Mouse (Mus musculus) hindbrain, embryonic 15.5 days (tissue): ENCODE measurements around the gene Rasl11a. TPM values are rescaled to one million over a fixed set of nuclear protein-coding genes. Genes with fewer than 3 reads are reported as not detected.
A peak's percentile ranks its signal among the peaks of the same experiment; 100 is the strongest.

ENCODE experiments used
- ATAC-seq: fragments of 200-750 bp; cut with Nextera tagmentation; 2 replicates; pipeline ENCODE4 v1.8.0; 2017; ENCODE audit warnings: low read depth, moderate number of reproducible peaks, moderate TSS enrichment; ENCODE audit not compliant: low FRiP score
- H3K27ac ChIP-seq: fragments of 300-500 bp; sonication (generic); replicated peaks from 2 replicates; pipeline ENCODE4 v1.5.1; 2015; ENCODE audit warnings: mild to moderate bottlenecking, inconsistent platforms
- H3K27me3 ChIP-seq: fragments of 300-500 bp; sonication (generic); 2 replicates; pipeline ENCODE4 v1.6.1; 2015; ENCODE audit warnings: control low read depth, inconsistent platforms
- H3K36me3 ChIP-seq: fragments of 300-500 bp; sonication (generic); 2 replicates; pipeline ENCODE4 v1.6.1; 2015; ENCODE audit warnings: control low read depth, inconsistent platforms
- H3K4me1 ChIP-seq: fragments of 300-500 bp; sonication (generic); replicated peaks from 2 replicates; pipeline ENCODE4 v1.6.1; 2015; ENCODE audit warnings: control low read depth, inconsistent platforms
- H3K4me2 ChIP-seq: fragments of 300-500 bp; sonication (generic); 2 replicates; pipeline ENCODE4 v1.6.1; 2015; ENCODE audit warnings: moderate library complexity, mild to moderate bottlenecking, inconsistent platforms
- H3K4me3 ChIP-seq: fragments of 300-500 bp; sonication (generic); 2 replicates; pipeline ENCODE4 v1.5.1; 2015; ENCODE audit warnings: mild to moderate bottlenecking, inconsistent platforms
- H3K9ac ChIP-seq: fragments of 300-500 bp; sonication (generic); 2 replicates; pipeline ENCODE4 v1.6.1; 2015; ENCODE audit warnings: inconsistent platforms
- H3K9me3 ChIP-seq: fragments of 300-500 bp; sonication (generic); 2 replicates; pipeline ENCODE4 v1.6.1; 2016; ENCODE audit warnings: control low read depth, inconsistent platforms
- WGBS: fragments of 180-500 bp; shearing (Covaris S2); methylation state at CpG from one replicate; pipeline ENCODE4 v1.1.7; 2015; 5-methylcytosine and 5-hydroxymethylcytosine counted together
- polyA plus RNA-seq: library from polyadenylated mRNA; unstranded; fragments of >200 nt; fragmentation: Nextera tagmentation; extraction: Ambion mirVana; gene quantifications from 2 replicates; pipeline ENCODE4 v1.2.1, GENCODE M21; 2015

Rasl11a gene
- polyA plus RNA-seq: 9.3 and 9.9 TPM in 2 replicates

DNA sequence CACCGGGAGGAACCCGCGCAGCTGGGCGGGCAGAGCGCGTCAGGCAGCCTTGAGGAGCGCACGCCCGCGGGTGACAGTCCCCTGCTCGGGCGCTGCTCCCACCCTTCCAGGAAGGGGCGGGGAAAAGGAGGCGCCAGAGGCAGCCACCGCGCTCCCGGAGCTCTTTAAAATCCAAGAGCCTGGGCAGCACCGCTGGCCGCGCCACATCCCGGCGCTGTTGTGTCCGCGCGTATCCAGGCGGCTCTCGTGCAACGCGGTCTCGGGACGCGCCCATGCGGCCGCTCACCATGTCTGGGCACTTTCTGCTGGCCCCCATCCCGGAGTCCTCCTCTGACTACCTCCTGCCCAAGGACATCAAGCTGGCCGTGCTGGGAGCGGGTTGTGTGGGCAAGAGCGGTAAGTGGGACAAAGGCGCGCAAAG lies at the start of gene Rasl11a:
Rasl11a (plus strand) TSS at position 127 of the 421 bp plus-strand sequence.
- H3K9me3 ChIP-seq: no peaks in the 10 kb centered on the region
- peaks cover 15% of the 10 kb centered on the region for H3K4me1 ChIP-seq
- H3K9ac ChIP-seq: peak within 1 kb of the TSS; percentile 65
- no peaks in the 10 kb centered on the region for H3K36me3 ChIP-seq
- peak within 1 kb of the TSS; percentile 99 for H3K4me2 ChIP-seq
- no peaks in the 10 kb centered on the region; the same call in 1 of the 2 replicates for H3K27me3 ChIP-seq
- peak within 1 kb of the TSS; percentile 73 for H3K27ac ChIP-seq
- H3K4me3 ChIP-seq: peak within 1 kb of the TSS; percentile 81
- WGBS: 0% methylated on average over 39 of the region's 40 CpGs
- ATAC-seq: peak; percentile 86

DNA sequence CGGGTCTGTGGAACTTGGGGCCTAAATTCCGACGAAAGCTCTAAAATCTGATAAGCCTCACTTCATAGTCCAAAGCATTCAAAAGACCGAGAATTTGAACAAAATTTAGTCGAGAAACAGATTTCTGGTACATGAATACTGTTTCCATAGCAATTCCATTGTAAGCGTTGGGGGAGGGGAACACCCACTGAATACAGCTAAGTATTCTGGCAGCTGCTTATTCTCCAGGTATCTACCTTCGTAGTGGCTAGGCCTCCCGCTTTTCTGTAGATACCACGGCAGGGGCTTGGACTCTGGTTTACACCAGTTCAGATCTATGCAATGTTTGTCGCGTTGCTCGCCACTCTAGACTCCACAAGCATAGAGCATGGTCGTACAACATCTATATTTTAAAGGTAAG lies 49.1 kb upstream of the Rasl11a start:
- ATAC-seq: no peak

DNA sequence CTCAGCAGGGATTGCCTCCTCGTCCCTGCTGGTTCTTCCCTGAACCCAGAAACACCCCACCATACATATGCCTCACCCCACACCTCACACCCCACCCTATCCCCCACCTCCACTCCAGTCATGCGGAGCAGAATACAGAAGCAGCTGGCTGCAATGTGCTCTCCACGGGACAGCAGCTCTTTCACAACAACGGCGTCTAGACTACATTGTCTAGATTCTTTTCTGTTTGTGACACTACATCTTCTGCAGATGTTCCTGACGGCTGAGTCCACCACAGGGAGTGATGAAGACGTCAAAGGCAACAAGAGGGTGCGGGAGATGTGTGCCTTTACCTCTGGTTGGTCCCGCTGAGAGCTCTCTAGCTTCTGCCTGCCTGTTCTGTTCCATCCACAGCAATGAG lies 46.8 kb upstream of the Rasl11a start:
- Histone ChIP-seq H3K4me3 (no peak overlapping the region), H3K27ac (no peak overlapping the region), H3K36me3 (no peaks in the 10 kb centered on the region), H3K9me3 (no peaks in the 10 kb centered on the region), H3K9ac (no peak overlapping the region), H3K27me3 (no peaks in the 10 kb centered on the region), H3K4me1 (peaks cover 10% of the 10 kb centered on the region), H3K4me2 (no peak overlapping the region)
- 33% methylated on average over 9 of the region's 9 CpGs for WGBS
- no peak for ATAC-seq

More for the DNA sequence above, 49.1 kb upstream of the Rasl11a start:
- Histone ChIP-seq H3K27me3 (no peaks in the 10 kb centered on the region), H3K9me3 (no peaks in the 10 kb centered on the region), H3K9ac (no peak overlapping the region), H3K4me1 (peaks cover 33% of the 10 kb centered on the region), H3K36me3 (no peaks in the 10 kb centered on the region), H3K27ac (no peak overlapping the region), H3K4me3 (no peak overlapping the region), H3K4me2 (no peak overlapping the region)
- 75% methylated on average over 13 of the region's 13 CpGs for WGBS

DNA sequence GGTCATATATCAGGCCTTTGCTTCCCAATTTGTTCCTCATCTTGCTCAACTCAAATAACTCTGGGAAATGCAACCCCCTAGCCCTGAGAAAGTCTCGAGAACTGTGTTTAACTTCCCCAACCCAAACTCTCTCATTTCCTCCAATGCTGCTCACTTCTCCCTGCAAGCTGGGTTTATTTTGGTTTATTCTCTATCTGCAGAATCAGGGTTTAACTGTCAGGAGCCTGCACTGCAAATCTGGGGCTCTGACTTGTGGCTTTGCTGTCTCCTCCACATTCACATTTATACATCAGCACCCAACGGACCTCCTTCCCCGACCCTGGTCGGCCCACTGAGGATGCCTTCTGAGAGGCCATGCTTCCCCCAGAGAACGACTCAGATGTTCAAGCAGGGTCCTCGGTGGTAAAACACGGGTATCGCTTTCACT lies 38.9 kb upstream of the Rasl11a start:
- H3K9ac ChIP-seq: no peak overlapping the region
- 81% methylated on average over 8 of the region's 8 CpGs for WGBS
- ATAC-seq: no peak

DNA sequence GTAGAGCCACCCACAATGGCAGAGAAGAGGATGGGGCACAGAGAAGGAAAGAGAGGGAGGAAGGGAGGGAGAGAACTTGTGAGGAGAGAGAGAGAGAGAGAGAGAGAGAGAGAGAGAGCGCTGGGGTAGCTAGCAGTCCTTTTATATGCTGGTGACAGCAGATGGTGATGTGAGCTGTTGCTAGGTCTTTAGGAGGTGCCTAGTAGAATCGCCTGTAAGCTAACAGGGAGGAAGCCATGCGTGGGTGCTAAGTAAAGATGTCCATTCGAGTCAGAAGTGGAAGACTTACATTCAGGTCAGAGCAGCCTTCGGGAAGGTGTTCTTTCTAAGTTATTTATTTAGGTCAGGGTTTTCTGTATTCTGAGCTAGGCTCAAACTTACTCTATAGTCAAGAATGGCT lies 34.9 kb upstream of the Rasl11a start:
- no peak overlapping the region for H3K27ac ChIP-seq
- H3K36me3 ChIP-seq: no peaks in the 10 kb centered on the region
- 85% methylated on average over 5 of the region's 5 CpGs for whole genome bisulfite sequencing
- H3K9ac ChIP-seq: no peak overlapping the region
- no peaks in the 10 kb centered on the region for H3K27me3 ChIP-seq
- H3K4me3 ChIP-seq: no peak overlapping the region
- H3K4me2 ChIP-seq: no peak overlapping the region
- no peaks in the 10 kb centered on the region for H3K4me1 ChIP-seq
- no peaks in the 10 kb centered on the region for H3K9me3 ChIP-seq
- ATAC-seq: no peak

More for the DNA sequence above, 38.9 kb upstream of the Rasl11a start:
- no peak overlapping the region for H3K27ac ChIP-seq
- H3K9me3 ChIP-seq: no peaks in the 10 kb centered on the region
- no peak overlapping the region for H3K4me2 ChIP-seq
- no peaks in the 10 kb centered on the region for H3K36me3 ChIP-seq
- no peak overlapping the region for H3K4me3 ChIP-seq
- H3K27me3 ChIP-seq: no peaks in the 10 kb centered on the region
- no peaks in the 10 kb centered on the region for H3K4me1 ChIP-seq

DNA sequence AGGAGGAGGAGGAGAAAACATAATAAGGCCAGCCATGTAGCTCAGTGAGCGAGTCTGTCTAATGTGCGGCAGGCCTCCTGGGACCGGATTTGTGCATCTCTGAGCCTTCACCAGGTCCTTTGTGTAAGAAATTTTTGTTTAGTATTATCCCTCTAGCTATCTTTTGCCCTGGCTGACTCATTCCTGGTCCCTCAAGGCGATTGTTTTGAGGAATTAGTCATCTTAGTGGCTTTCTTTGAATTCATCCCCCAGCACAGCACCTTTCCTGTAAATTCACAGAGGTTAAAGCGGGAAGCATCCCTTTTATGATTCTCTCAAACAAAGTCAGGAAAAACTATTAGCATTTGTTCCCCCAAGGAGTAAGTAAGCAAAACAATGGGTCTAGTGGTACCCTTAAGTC lies 32.0 kb upstream of the Rasl11a start:
- H3K36me3 ChIP-seq: no peaks in the 10 kb centered on the region
- no peaks in the 10 kb centered on the region for H3K4me1 ChIP-seq
- no peak for ATAC-seq
- H3K9me3 ChIP-seq: no peaks in the 10 kb centered on the region
- 90% methylated on average over 5 of the region's 5 CpGs for WGBS
- no peak overlapping the region for H3K9ac ChIP-seq
- H3K4me2 ChIP-seq: no peak overlapping the region
- H3K27me3 ChIP-seq: no peaks in the 10 kb centered on the region
- H3K27ac ChIP-seq: no peak overlapping the region
- no peak overlapping the region for H3K4me3 ChIP-seq

DNA sequence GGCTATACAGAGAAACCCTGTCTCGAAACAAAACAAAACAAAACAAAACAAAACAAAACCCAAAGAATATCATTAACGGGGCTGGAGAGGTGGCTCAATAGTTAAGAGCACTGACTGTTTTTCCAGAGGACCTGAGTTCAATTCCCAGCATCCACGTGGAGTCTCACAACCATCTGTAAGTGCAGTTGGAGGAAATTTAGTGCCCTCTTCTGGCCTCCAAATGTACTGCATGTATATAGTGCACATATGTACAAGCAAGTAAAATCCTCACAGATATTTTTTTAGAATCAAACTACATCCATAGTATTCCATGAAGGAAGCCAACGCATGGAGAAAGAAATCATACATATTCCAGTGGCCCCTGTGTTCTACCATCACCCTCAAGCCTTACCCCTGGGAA lies 31.4 kb upstream of the Rasl11a start:
- Histone ChIP-seq H3K4me3 (no peak overlapping the region), H3K9me3 (no peaks in the 10 kb centered on the region), H3K4me1 (no peaks in the 10 kb centered on the region), H3K27me3 (no peaks in the 10 kb centered on the region), H3K9ac (no peak overlapping the region), H3K36me3 (no peaks in the 10 kb centered on the region), H3K4me2 (no peak overlapping the region), H3K27ac (no peak overlapping the region)
- no peak for ATAC-seq
- 88% methylated on average over 4 of the region's 4 CpGs for WGBS

DNA sequence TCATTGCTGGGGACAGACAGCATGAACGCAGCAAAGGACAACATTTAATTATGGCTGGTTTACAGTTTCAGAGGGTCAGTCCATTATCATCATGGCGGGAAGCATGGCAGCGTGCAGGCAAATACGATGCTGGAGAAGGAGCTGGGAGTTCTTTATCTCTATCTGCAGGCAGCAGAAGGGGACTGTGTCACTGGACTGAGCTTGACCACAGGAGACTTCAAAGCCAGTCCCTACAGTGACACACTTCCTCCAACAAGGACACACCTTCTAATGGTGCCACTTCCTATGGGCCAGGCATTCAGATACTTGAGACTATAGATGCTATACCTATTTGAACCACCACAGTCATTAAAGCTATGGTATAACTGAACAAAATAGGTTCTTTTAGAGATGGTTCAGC lies 29.5 kb upstream of the Rasl11a start:
- Histone ChIP-seq H3K9ac (no peak overlapping the region), H3K27me3 (no peaks in the 10 kb centered on the region), H3K4me1 (no peaks in the 10 kb centered on the region), H3K4me3 (no peak overlapping the region), H3K9me3 (no peaks in the 10 kb centered on the region), H3K4me2 (no peak overlapping the region), H3K36me3 (no peaks in the 10 kb centered on the region), H3K27ac (no peak overlapping the region)
- no peak for ATAC-seq
- WGBS: 88% methylated on average over 4 of the region's 4 CpGs

DNA sequence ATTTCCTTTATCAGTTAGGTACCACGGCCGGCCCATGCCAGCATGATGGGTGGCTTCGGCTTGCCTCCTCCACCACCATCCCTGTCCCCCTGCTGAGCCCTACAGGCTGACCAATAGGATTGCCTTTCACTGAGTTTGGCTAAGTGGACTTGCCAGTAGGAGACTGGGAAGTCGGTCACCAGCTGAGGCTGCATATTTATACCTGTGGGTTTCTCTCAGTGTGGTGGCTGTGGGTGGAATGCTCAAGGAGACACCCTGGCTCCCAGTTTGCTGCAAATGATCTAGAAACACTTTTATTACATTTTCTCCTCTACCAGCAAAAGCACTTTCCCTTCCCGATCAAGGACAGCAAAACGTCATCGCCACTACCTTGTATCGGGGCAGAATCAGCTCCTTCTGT lies 27.3 kb upstream of the Rasl11a start:
- Histone ChIP-seq H3K27ac (no peak overlapping the region), H3K36me3 (no peaks in the 10 kb centered on the region), H3K27me3 (no peaks in the 10 kb centered on the region), H3K9me3 (no peaks in the 10 kb centered on the region), H3K4me3 (no peak overlapping the region), H3K4me2 (no peak overlapping the region), H3K4me1 (no peaks in the 10 kb centered on the region), H3K9ac (no peak overlapping the region)
- ATAC-seq: no peak
- WGBS: 87% methylated on average over 8 of the region's 8 CpGs

DNA sequence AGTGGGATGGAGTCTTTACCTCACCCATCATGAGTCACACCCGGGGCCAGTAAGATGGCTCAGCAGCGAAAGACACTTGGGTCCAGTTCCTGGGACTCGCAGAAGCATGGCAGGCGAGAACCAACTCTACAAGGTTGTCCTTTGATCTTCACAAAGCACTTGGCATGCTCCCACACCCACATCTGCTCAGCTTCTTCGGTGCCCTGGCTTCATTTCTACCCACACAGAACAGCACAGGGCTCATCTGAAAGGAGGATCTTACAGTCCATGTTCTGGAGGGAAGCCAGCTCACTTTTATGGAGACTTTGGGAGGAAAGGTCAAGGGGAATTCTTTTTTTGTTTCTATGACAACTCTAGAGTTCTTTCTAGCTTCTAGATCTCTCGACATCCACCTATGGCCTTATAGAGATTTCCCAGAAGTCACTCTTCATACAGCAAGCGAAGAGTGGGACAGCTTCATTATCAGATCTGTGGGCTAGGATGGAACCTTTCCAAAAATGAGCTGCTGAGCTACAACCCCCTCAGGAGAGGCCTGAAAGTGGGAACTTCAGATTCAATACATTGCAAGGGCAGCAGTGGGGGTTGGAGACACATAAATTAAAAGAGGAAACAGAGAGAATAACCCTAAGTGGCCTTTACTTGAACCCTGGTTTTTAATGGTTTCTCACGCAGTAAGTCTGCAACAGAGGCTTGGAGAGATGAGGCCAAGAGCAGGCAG lies 25.8 kb upstream of the Rasl11a start:
- Histone ChIP-seq H3K4me2 (no peak overlapping the region), H3K27me3 (no peaks in the 10 kb centered on the region), H3K27ac (no peak overlapping the region), H3K4me1 (no peaks in the 10 kb centered on the region), H3K9ac (no peak overlapping the region), H3K4me3 (no peak overlapping the region), H3K36me3 (no peaks in the 10 kb centered on the region), H3K9me3 (no peaks in the 10 kb centered on the region)
- ATAC-seq: no peak
- WGBS: 58% methylated on average over 8 of the region's 8 CpGs

DNA sequence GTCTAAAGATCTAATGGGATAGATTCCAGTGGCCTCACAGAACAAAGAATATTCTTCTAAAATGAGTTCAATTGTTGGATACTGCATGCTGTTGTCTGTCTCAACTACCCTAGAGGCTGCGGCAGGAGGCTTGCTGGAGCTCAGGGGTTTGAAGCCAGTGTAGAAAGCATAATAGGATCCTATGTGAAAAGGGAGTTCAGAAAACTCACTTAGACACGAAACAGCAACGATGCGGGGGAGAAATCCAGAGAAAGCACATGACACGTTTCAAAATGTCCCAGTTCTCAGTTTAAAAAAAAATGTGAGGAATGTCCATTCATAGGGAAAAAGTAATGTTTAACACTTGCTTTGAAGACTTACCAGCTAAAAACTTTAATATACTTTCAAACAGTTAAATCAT lies 21.9 kb upstream of the Rasl11a start:
- WGBS: 87% methylated on average over 5 of the region's 5 CpGs
- no peaks in the 10 kb centered on the region for H3K9me3 ChIP-seq
- no peaks in the 10 kb centered on the region for H3K4me1 ChIP-seq
- no peaks in the 10 kb centered on the region for H3K36me3 ChIP-seq
- H3K27ac ChIP-seq: no peak overlapping the region
- H3K27me3 ChIP-seq: no peaks in the 10 kb centered on the region
- no peak overlapping the region for H3K4me3 ChIP-seq
- no peak for ATAC-seq
- no peak overlapping the region for H3K9ac ChIP-seq
- no peak overlapping the region for H3K4me2 ChIP-seq

DNA sequence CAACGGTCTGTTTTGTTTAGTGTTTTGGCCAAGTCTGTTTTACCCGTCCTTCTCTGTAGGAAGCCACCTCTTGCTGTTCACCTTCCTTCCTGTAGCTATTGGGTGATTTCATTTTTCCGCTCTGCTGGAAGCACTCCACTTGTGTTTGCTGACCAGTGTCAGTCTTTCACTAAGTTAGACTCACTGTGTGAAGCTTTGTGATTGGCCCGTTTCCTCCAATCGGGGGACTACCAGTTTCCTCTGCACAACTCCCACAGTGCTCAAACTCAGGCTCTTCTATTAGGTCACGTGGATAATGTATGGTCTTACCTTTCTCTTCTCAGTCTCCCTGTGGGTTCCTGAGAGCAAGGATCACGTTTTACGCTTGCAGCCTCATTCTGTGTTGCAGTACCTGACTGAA lies 15.3 kb upstream of the Rasl11a start:
- WGBS: 54% methylated on average over 8 of the region's 8 CpGs
- no peaks in the 10 kb centered on the region for H3K27me3 ChIP-seq
- no peak overlapping the region for H3K4me3 ChIP-seq
- H3K4me2 ChIP-seq: no peak overlapping the region
- H3K36me3 ChIP-seq: peaks cover 1% of the 10 kb centered on the region; the same call in 1 of the 2 replicates
- H3K4me1 ChIP-seq: peaks cover 17% of the 10 kb centered on the region
- H3K9ac ChIP-seq: no peak overlapping the region
- no peak overlapping the region for H3K27ac ChIP-seq
- H3K9me3 ChIP-seq: no peaks in the 10 kb centered on the region
- ATAC-seq: no peak

DNA sequence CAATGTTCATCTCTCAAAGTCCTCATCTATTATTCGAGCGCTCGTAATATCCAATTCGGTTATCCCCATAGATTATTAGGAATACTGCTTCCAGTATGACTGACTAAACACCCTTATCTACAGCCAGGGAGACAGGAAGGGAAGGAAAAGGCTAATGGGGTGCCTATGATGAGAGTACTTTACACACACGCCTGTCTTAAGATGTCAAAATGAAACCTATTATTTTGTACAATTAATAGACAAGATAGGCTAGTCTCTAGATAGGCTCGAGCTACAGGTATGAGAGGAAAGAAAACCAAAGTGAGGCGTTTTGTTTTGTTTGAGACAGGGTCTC lies 12.5 kb upstream of the Rasl11a start:
- Histone ChIP-seq H3K4me3 (peak overlapping the region; percentile 87), H3K27me3 (no peaks in the 10 kb centered on the region), H3K9me3 (no peaks in the 10 kb centered on the region), H3K4me1 (peaks cover 21% of the 10 kb centered on the region), H3K27ac (peak overlapping the region; percentile 96), H3K4me2 (peak overlapping the region; percentile 70), H3K9ac (peak overlapping the region; percentile 81), H3K36me3 (peaks cover 30% of the 10 kb centered on the region)
- ATAC-seq: no peak; the same call in 1 of the 2 replicates
- 48% methylated on average over 7 of the region's 7 CpGs for WGBS
